Mouse (Mus musculus) subcutaneous adipose tissue, adult 2 months (tissue): ENCODE results near the gene Klrb1. TPM values are rescaled to one million over a fixed set of nuclear protein-coding genes. Genes with fewer than 3 reads are reported as not detected.

Experiments used
- polyA plus RNA-seq: library from polyadenylated mRNA; depleted of rRNA; stranded (reverse); fragments of >200 nt; gene quantifications from 2 replicates; pipeline ENCODE4 v1.2.3, GENCODE M21; 2012; ENCODE audit warnings: low replicate concordance; rRNA removed

The Klrb1 gene
- polyA plus RNA-seq, result not detected in 2 replicates

GRCm38 (mm10) chr6:128722959-128723358 is at the start of gene Klrb1:
Gene Klrb1, minus strand, starts transcription at chr6:128723059.

GRCm38 (mm10) chr6:128662206-128662605 is 60.7 kb downstream of the Klrb1 start, which contains the start of gene Clec2h:
Gene Clec2h, plus strand, starts transcription at chr6:128662385.

Other genes with a start within 250 kb of the Klrb1 start
- 0.04 and 0.48 TPM in 2 replicates for gene Pzp, start 196.3 kb downstream of the Klrb1 start, polyA plus RNA-seq
- 6.8 TPM in 1 of 2 replicates, not detected in the other for gene A2ml1, start 141.5 kb downstream of the Klrb1 start, polyA plus RNA-seq
- gene Klrb1a, start 99.5 kb downstream of the Klrb1 start, polyA plus RNA-seq, result 0.32 and 1.2 TPM in 2 replicates
- not detected in 2 replicates for gene Clec2h, start 60.7 kb downstream of the Klrb1 start, polyA plus RNA-seq
- gene Klrb1c, start 66.2 kb upstream of the Klrb1 start, polyA plus RNA-seq, result 0.89 and 1.5 TPM in 2 replicates
- gene Gm44511, start 103.3 kb upstream of the Klrb1 start, polyA plus RNA-seq, result not detected in 2 replicates
- gene Klrb1b, start 103.3 kb upstream of the Klrb1 start, polyA plus RNA-seq, result 0.70 and 0.76 TPM in 2 replicates
- gene Clec2i, start 164.5 kb upstream of the Klrb1 start, polyA plus RNA-seq, result 0.99 and 1.3 TPM in 2 replicates
- gene BC035044, start 168.1 kb upstream of the Klrb1 start, polyA plus RNA-seq, result 1.6 and 2.6 TPM in 2 replicates
- gene Clec2g, start 211.3 kb upstream of the Klrb1 start, polyA plus RNA-seq, result not detected in 2 replicates